Mouse (Mus musculus) E14TG2a.4 (cell line): ENCODE data around the gene Scgb3a1.

ENCODE experiments used
- H3K27me3 ChIP-seq: 2 replicates; pipeline ENCODE4 v1.6.1; 2014; ENCODE audit warnings: low read length, control low read depth; ENCODE audit not compliant: insufficient read depth
- H3K36me3 ChIP-seq: 2 replicates; pipeline ENCODE4 v1.6.1; 2014; ENCODE audit warnings: low read length, control low read depth; ENCODE audit not compliant: insufficient read depth
- H3K4me1 ChIP-seq: replicated peaks from 2 replicates; pipeline ENCODE4 v1.6.1; 2014; ENCODE audit warnings: low read depth, low read length, control low read depth
- H3K4me3 ChIP-seq: replicated peaks from 2 replicates; pipeline ENCODE4 v1.5.1; 2014; ENCODE audit warnings: mild to moderate bottlenecking, low read length
- H3K9me3 ChIP-seq: 2 replicates; pipeline ENCODE4 v1.6.1; 2014; ENCODE audit warnings: low read length, control low read depth
- CTCF ChIP-seq: conservative IDR thresholded peaks from 2 replicates; pipeline ENCODE4 v1.5.1; 2014; ENCODE audit warnings: low read length
- NANOG ChIP-seq: IDR thresholded peaks from 2 replicates; pipeline ENCODE4 v1.6.1; 2014; ENCODE audit warnings: borderline replicate concordance, low read length, mixed read lengths
- POU5F1 ChIP-seq: IDR thresholded peaks from 2 replicates; pipeline ENCODE4 v1.6.1; 2014; ENCODE audit warnings: low read length, borderline replicate concordance

The Scgb3a1 gene

DNA sequence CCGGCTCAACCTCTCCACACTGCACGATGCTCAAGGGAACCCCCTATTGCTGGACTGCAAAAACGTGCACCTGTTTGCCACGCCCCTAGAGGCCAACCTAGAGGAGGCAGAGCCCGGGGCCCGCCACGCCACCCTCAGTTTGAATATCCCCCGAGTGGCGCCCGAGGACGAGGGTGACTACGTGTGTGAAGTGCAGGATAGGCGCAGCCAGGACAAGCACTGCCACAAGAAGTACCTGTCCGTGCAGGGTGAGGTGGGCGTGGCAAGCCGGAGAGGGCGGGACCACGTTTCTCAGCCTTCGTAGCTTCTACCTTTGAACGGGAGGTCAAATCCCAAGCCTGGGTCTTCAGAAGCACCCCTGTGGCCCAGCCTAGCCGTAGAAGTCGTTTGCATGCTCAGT is 29.3 kb upstream of the Scgb3a1 start:
- peak overlapping the region; percentile 69 for H3K4me3 ChIP-seq

DNA sequence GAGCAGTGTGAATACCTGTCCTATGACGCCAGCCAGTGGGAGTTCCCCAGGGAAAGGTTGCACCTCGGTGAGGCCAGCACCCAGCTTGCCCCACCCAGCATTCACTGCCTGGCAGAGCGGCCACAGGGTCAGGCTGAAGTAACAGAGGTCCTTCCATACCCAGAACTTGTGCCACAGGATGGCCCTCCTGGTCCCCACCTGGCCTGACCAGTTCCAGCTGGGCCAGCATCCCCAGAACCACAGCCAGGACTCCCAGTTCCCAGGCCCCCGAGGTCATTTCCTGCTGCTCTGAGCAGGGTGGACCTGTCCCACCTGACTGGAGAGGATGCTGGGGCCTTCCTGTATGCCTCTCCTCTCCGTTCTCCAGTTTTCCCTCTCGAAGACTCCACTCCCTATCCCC is 27.7 kb upstream of the Scgb3a1 start:
- Histone ChIP-seq H3K36me3 (no peaks in the 10 kb centered on the region), H3K4me3 (no peak overlapping the region), H3K9me3 (no peaks in the 10 kb centered on the region), H3K4me1 (peaks cover 40% of the 10 kb centered on the region), H3K27me3 (peaks cover 90% of the 10 kb centered on the region)
- TF ChIP-seq POU5F1 (no peak), CTCF (no peak), NANOG (no peak)

More for the DNA sequence above, 29.3 kb upstream of the Scgb3a1 start:
- H3K9me3 ChIP-seq = no peaks in the 10 kb centered on the region
- H3K4me1 ChIP-seq = peaks cover 40% of the 10 kb centered on the region
- H3K27me3 ChIP-seq = peaks cover 86% of the 10 kb centered on the region
- no peaks in the 10 kb centered on the region for H3K36me3 ChIP-seq
- no peak for TF ChIP-seq CTCF
- TF ChIP-seq POU5F1 = no peak
- no peak for TF ChIP-seq NANOG

- no peaks in the 10 kb centered on the region for H3K36me3 ChIP-seq
- H3K4me3 ChIP-seq = peak overlapping the region; percentile 77
- TF ChIP-seq NANOG = no peak
- TF ChIP-seq CTCF = peak; percentile 100
- H3K4me1 ChIP-seq = peaks cover 40% of the 10 kb centered on the region
- H3K9me3 ChIP-seq = no peaks in the 10 kb centered on the region
- H3K27me3 ChIP-seq = peaks cover 89% of the 10 kb centered on the region
These were observed 27.0 kb upstream of the Scgb3a1 start for GRCm38 (mm10) chr11:49636449-49636848.

GRCm38 (mm10) chr11:49645677-49646076 is 17.7 kb upstream of the Scgb3a1 start:
- TF ChIP-seq NANOG = no peak
- no peak for TF ChIP-seq CTCF
- TF ChIP-seq POU5F1 = no peak
- Histone ChIP-seq H3K4me1 (peaks cover 12% of the 10 kb centered on the region), H3K9me3 (no peaks in the 10 kb centered on the region), H3K36me3 (no peaks in the 10 kb centered on the region), H3K4me3 (no peak overlapping the region), H3K27me3 (peaks cover 3% of the 10 kb centered on the region; the same call in 1 of the 2 replicates)

GRCm38 (mm10) chr11:49650113-49650993 is 13.1 kb upstream of the Scgb3a1 start:
- Histone ChIP-seq H3K4me1 (peaks cover 37% of the 10 kb centered on the region), H3K4me3 (peak overlapping the region; percentile 37; the same call in 1 of the 2 replicates), H3K9me3 (peaks cover 21% of the 10 kb centered on the region), H3K27me3 (no peaks in the 10 kb centered on the region), H3K36me3 (no peaks in the 10 kb centered on the region)
- peak; percentile 27; the same call in 1 of the 2 replicates for TF ChIP-seq NANOG
- TF ChIP-seq POU5F1 = no peak
- TF ChIP-seq CTCF = peak; percentile 76

DNA sequence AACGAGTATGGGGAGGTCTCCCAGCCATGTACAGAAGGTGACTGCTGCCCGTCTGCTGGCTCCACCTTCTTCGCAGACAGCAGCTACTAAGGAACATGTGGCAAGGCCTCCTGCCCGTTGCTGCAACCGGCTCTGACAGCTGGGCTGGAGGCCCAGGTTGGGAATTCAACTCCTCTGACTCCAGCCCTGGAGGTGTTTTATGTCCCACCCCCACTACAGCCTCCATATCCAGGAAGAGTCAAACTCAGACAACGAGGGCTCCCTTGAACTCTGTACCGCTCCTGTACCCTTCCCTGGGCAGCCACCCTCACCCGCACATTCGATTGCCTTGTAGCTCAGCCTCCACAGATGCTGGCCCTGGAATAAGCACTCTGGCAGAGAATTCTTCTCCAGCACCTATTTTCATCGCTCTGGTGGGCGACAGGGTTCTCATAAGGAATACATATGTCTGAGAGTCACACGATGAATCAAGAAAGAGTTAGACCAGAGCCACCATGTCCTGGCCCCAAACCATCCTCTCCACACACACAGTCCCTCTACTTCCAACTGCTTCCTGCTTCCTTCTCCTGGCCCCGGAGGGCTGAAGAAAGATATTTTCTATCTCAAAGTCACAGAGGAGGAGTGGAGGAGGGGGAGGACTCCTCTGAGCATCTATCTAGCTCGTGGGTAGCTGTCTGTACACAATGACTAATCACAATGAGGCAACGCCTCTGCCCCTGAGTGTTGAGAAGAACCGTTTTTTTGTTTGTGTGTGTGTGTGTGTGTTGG is 12.2 kb upstream of the Scgb3a1 start:
- no peaks in the 10 kb centered on the region; the same call in 1 of the 2 replicates for H3K27me3 ChIP-seq
- TF ChIP-seq CTCF (no peak; the same call in 1 of the 2 replicates), POU5F1 (no peak), NANOG (no peak)
- peaks cover 23% of the 10 kb centered on the region for H3K9me3 ChIP-seq
- H3K36me3 ChIP-seq = no peaks in the 10 kb centered on the region
- H3K4me1 ChIP-seq = peaks cover 38% of the 10 kb centered on the region
- H3K4me3 ChIP-seq = peak overlapping the region; percentile 37; the same call in 1 of the 2 replicates

DNA sequence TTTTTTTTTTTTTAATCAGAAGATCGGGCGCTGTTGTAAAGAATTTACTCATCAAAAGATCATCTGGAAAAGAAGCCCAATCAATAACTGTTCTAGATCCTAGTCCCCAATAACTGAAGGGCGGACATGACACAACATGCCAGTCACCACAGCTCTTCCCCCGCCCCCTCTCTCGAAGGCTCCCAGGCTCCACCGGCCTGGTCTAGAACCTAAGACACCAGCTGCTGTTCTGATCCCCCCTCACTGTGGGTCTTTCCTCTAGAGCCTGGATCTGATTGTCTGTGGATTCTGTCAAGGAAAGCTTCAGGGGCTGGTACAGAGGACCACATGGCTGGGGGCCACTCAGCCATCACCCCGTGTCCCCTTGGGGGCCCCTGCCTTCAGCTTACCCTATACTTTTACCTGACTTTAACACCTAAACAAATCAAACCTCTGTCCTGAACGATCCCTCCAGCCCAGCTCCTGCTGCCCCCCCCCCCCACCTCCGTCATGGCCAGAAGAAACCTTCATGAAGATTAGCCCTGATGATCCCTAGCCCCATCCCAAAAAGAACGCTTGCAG is 11.6 kb upstream of the Scgb3a1 start:
- TF ChIP-seq NANOG (no peak), CTCF (no peak), POU5F1 (no peak)

DNA sequence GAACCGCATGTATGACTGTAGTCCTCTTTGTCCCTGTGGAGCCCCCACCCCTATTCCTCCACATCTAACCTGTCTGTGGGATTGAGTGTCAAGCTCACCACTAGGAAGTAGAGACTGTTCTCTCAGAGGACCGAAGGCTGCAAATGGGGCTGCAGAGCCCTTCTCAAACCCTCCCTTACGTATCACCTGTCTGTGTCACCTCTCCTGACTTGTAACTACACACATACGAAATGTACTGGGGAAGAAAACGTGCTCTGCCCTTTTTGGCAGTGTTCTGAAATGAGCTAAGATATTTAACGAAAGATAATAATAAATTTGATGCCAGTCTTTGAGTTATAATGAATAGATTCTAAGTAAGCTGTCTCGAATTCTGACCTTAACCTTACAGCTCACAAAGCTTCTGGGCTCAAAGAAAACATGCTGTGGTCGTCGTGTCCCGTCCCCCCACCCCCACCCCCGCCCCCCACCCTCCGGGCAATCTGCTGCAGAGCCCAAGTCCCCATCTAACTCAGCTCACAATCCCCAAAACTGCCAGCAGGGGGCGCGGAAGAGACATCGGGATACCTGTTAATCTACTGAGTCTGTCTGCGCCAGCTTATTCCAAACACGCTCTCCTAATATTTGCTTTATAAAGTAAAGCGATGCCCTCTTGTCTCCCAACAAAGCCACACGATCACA is 10.9 kb upstream of the Scgb3a1 start:
- H3K9me3 ChIP-seq = peaks cover 23% of the 10 kb centered on the region
- peaks cover 50% of the 10 kb centered on the region for H3K4me1 ChIP-seq
- 0 out of 2 replicates have a peak overlapping the region, but pooled peaks have one; percentile 13 for H3K4me3 ChIP-seq
- H3K36me3 ChIP-seq = no peaks in the 10 kb centered on the region
- TF ChIP-seq CTCF (peak; percentile 33), NANOG (no peak)
- no peaks in the 10 kb centered on the region; the same call in 1 of the 2 replicates for H3K27me3 ChIP-seq

More for the DNA sequence above, 11.6 kb upstream of the Scgb3a1 start:
- H3K4me1 ChIP-seq = peaks cover 43% of the 10 kb centered on the region
- H3K9me3 ChIP-seq = peaks cover 23% of the 10 kb centered on the region
- no peak overlapping the region for H3K4me3 ChIP-seq
- H3K27me3 ChIP-seq = no peaks in the 10 kb centered on the region; the same call in 1 of the 2 replicates
- no peaks in the 10 kb centered on the region for H3K36me3 ChIP-seq
